Mouse (Mus musculus): ENCODE data around the gene Dio1. TPM values are rescaled to one million over a fixed set of nuclear protein-coding genes. Genes with fewer than 3 reads are reported as not detected.

The Dio1 gene
- total RNA-seq, 1 experiment, result not detected

- Histone ChIP-seq H3K4me1 (ENCODE audit: control insufficient read depth in 2 of 2, insufficient read depth in 2 of 2, low read length in 2 of 2, poor library complexity in 1 of 2) (no peaks in the 10 kb centered on the region), H3K9ac (ENCODE audit: insufficient read depth, low read depth, low read length, poor library complexity, severe bottlenecking) (no peak overlapping the region), H3K36me3 (ENCODE audit: control insufficient read depth, insufficient read depth, low read length, poor library complexity, severe bottlenecking) (no peaks in the 10 kb centered on the region), H3K27ac (ENCODE audit: insufficient read depth, low read depth, low read length, poor library complexity, severe bottlenecking) (no peak overlapping the region), H3K9me3 (ENCODE audit: control insufficient read depth, insufficient read depth, low read depth, low read length) (no peaks in the 10 kb centered on the region), H3K4me3 (ENCODE audit: insufficient read depth in 1 of 2, low read depth in 1 of 2, low read length in 2 of 2, poor library complexity in 1 of 2, severe bottlenecking in 1 of 2) (no peak overlapping the region)
- in situ Hi-C loops (cut with MboI; ENCODE audit: low sequenced_read_pairs in 2 of 2, unreplicated experiment in 2 of 2), result no loop called here
- TF ChIP-seq ZNF384 (IDR thresholded peaks at IDR 0.05; ENCODE audit: low read depth, low read length) (no peak), MAFK (IDR thresholded peaks at IDR 0.05; ENCODE audit: insufficient read depth, low read depth, low read length) (no peak), ZC3H11A (IDR thresholded peaks at IDR 0.05; ENCODE audit: borderline replicate concordance, low read depth, low read length) (no peak), CHD2 (IDR thresholded peaks at IDR 0.05; ENCODE audit: low read depth, low read length) (no peak), HCFC1 (IDR thresholded peaks at IDR 0.05; ENCODE audit: borderline replicate concordance, insufficient read depth, low read length) (no peak)
- DNase-seq (ENCODE audit: low read depth, low spot score), result no peak
Observed at GRCm38 (mm10) chr4:107300902-107301555, 5.9 kb downstream of the Dio1 start.

- Histone ChIP-seq H3K27ac (ENCODE audit: insufficient read depth, low read depth, low read length, poor library complexity, severe bottlenecking) (no peak overlapping the region), H3K4me1 (ENCODE audit: control insufficient read depth in 2 of 2, insufficient read depth in 2 of 2, low read length in 2 of 2, poor library complexity in 1 of 2) (no peaks in the 10 kb centered on the region), H3K4me3 (ENCODE audit: insufficient read depth in 1 of 2, low read depth in 1 of 2, low read length in 2 of 2, poor library complexity in 1 of 2, severe bottlenecking in 1 of 2) (no peak overlapping the region), H3K36me3 (ENCODE audit: control insufficient read depth, insufficient read depth, low read length, poor library complexity, severe bottlenecking) (no peaks in the 10 kb centered on the region), H3K9me3 (ENCODE audit: control insufficient read depth, insufficient read depth, low read depth, low read length) (no peaks in the 10 kb centered on the region), H3K9ac (ENCODE audit: insufficient read depth, low read depth, low read length, poor library complexity, severe bottlenecking) (no peak overlapping the region)
- no peak for DNase-seq (ENCODE audit: low read depth, low spot score)
- TF ChIP-seq HCFC1 (IDR thresholded peaks at IDR 0.05; ENCODE audit: borderline replicate concordance, insufficient read depth, low read length) (no peak), ZNF384 (IDR thresholded peaks at IDR 0.05; ENCODE audit: low read depth, low read length) (no peak), ZC3H11A (IDR thresholded peaks at IDR 0.05; ENCODE audit: borderline replicate concordance, low read depth, low read length) (no peak), MAFK (IDR thresholded peaks at IDR 0.05; ENCODE audit: insufficient read depth, low read depth, low read length) (no peak), CHD2 (IDR thresholded peaks at IDR 0.05; ENCODE audit: low read depth, low read length) (no peak)
- in situ Hi-C loops (cut with MboI; ENCODE audit: low sequenced_read_pairs in 2 of 2, unreplicated experiment in 2 of 2), result no loop called here
Observed at GRCm38 (mm10) chr4:107300371-107300770, 6.6 kb downstream of the Dio1 start.

GRCm38 (mm10) chr4:107299779-107300340, 7.1 kb downstream of the Dio1 start:
- Histone ChIP-seq H3K9ac (ENCODE audit: insufficient read depth, low read depth, low read length, poor library complexity, severe bottlenecking) (no peak overlapping the region), H3K4me3 (ENCODE audit: insufficient read depth in 1 of 2, low read depth in 1 of 2, low read length in 2 of 2, poor library complexity in 1 of 2, severe bottlenecking in 1 of 2) (no peak overlapping the region), H3K27ac (ENCODE audit: insufficient read depth, low read depth, low read length, poor library complexity, severe bottlenecking) (no peak overlapping the region), H3K36me3 (ENCODE audit: control insufficient read depth, insufficient read depth, low read length, poor library complexity, severe bottlenecking) (no peaks in the 10 kb centered on the region), H3K4me1 (ENCODE audit: control insufficient read depth in 2 of 2, insufficient read depth in 2 of 2, low read length in 2 of 2, poor library complexity in 1 of 2) (no peaks in the 10 kb centered on the region), H3K9me3 (ENCODE audit: control insufficient read depth, insufficient read depth, low read depth, low read length) (no peaks in the 10 kb centered on the region)
- in situ Hi-C loops (cut with MboI; ENCODE audit: low sequenced_read_pairs in 2 of 2, unreplicated experiment in 2 of 2), result no loop called here
- DNase-seq (ENCODE audit: low read depth, low spot score), result no peak
- TF ChIP-seq ZNF384 (IDR thresholded peaks at IDR 0.05; ENCODE audit: low read depth, low read length), result no peak
- TF ChIP-seq CHD2 (IDR thresholded peaks at IDR 0.05; ENCODE audit: low read depth, low read length), result no peak
- no peak for TF ChIP-seq MAFK (IDR thresholded peaks at IDR 0.05; ENCODE audit: insufficient read depth, low read depth, low read length)
- no peak for TF ChIP-seq ZC3H11A (IDR thresholded peaks at IDR 0.05; ENCODE audit: borderline replicate concordance, low read depth, low read length)
- TF ChIP-seq HCFC1 (IDR thresholded peaks at IDR 0.05; ENCODE audit: borderline replicate concordance, insufficient read depth, low read length), result no peak

- in situ Hi-C loops (cut with MboI; ENCODE audit: low sequenced_read_pairs in 2 of 2, unreplicated experiment in 2 of 2), result no loop called here
Observed at GRCm38 (mm10) chr4:107298071-107298606, 8.8 kb downstream of the Dio1 start.

More at GRCm38 (mm10) chr4:107298071-107298606, 8.8 kb downstream of the Dio1 start:
- Histone ChIP-seq H3K36me3 (ENCODE audit: control insufficient read depth, insufficient read depth, low read length, poor library complexity, severe bottlenecking) (no peaks in the 10 kb centered on the region), H3K4me1 (ENCODE audit: control insufficient read depth in 2 of 2, insufficient read depth in 2 of 2, low read length in 2 of 2, poor library complexity in 1 of 2) (peaks cover 0 to 2% of the 10 kb centered on the region in 2 experiments; a peak in 1 of 4 replicates), H3K9ac (ENCODE audit: insufficient read depth, low read depth, low read length, poor library complexity, severe bottlenecking) (no peak overlapping the region), H3K27ac (ENCODE audit: insufficient read depth, low read depth, low read length, poor library complexity, severe bottlenecking) (no peak overlapping the region), H3K9me3 (ENCODE audit: control insufficient read depth, insufficient read depth, low read depth, low read length) (no peaks in the 10 kb centered on the region), H3K4me3 (ENCODE audit: insufficient read depth in 1 of 2, low read depth in 1 of 2, low read length in 2 of 2, poor library complexity in 1 of 2, severe bottlenecking in 1 of 2) (no peak overlapping the region)
- no peak for DNase-seq (ENCODE audit: low read depth, low spot score)
- TF ChIP-seq ZNF384 (IDR thresholded peaks at IDR 0.05; ENCODE audit: low read depth, low read length) (no peak), CHD2 (IDR thresholded peaks at IDR 0.05; ENCODE audit: low read depth, low read length) (no peak), MAFK (IDR thresholded peaks at IDR 0.05; ENCODE audit: insufficient read depth, low read depth, low read length) (no peak), HCFC1 (IDR thresholded peaks at IDR 0.05; ENCODE audit: borderline replicate concordance, insufficient read depth, low read length) (no peak), ZC3H11A (IDR thresholded peaks at IDR 0.05; ENCODE audit: borderline replicate concordance, low read depth, low read length) (no peak)
